Mouse (Mus musculus): ENCODE measurements around the gene Arl6. TPM values are rescaled to one million over a fixed set of nuclear protein-coding genes. Genes with fewer than 3 reads are reported as not detected.

Gene Arl6
- polyA plus RNA-seq, 1 experiment from 2014 or later: 42.8 TPM

Other genes starting within 250 kb of the Arl6 start
- 0.08 and 0.10 TPM in 2 replicates for gene Gabrr3, start 232.1 kb downstream of the Arl6 start, polyA plus RNA-seq (2016; fragmentation: Nextera tagmentation; extraction: Ambion mirVana)
- gene Riox2, start 167.6 kb downstream of the Arl6 start, polyA plus RNA-seq (2016; fragmentation: Nextera tagmentation; extraction: Ambion mirVana): 19.9 and 21.6 TPM in 2 replicates
- 5.9 and 6.3 TPM in 2 replicates for gene Crybg3, start 38.4 kb downstream of the Arl6 start, polyA plus RNA-seq (2016; fragmentation: Nextera tagmentation; extraction: Ambion mirVana)